Mouse (Mus musculus): ENCODE results near the gene Nf2.

DNA sequence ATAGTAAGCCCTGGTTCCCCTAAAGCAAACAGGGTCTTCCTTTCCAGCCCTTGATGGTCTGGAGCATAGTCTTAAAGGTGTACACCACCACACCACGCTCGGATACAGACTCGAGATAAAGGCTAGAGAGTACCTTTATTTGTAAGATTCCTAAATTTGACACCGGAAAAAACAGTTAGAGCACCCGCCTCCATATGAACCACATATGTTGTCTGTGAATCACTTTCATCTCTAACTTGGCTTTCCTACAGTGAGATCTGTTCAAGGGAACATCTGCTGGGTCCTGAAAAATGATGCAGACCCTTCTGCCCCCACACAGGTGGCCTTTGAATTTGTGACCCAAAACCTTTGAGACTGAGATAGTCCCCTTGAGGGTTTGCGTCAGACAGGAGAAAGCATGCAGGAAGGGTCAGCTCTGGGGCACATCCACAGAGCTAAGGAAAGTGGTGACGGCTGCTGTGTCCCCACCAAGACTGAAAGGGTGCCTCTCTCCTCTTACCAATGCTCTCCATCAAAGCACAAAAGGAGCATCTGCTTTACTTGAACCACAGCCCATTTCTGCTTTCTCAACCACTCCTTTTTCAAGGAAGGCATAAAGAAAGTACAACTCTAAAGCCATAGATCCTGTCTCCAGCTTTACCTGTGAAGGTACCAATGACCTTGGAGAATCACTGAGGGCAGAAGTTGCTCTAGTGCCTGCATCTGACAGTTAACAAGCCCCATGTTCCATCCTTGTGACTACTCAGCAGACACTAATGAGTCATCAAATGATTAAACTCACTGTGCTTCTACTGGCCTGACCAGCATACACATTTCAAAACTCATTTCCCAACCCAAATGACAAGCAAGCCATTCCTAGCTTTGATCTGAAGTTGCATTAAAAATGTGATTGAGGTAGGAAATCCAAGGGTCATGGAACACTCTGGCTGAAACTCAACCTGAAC lies 34.6 kb downstream of the Nf2 start:
- TF ChIP-seq POLR2A (IDR thresholded peaks at IDR 0.05; ENCODE audit: control insufficient read depth, extremely low read depth, insufficient read depth, low read length, poor library complexity) (no peak), CTCF (IDR thresholded peaks at IDR 0.05; ENCODE audit: borderline replicate concordance, control insufficient read depth, extremely low read depth, insufficient read depth, low read length, poor library complexity) (no peak)

All from thymus, adult 2 months (tissue).